Mouse (Mus musculus) gastrocnemius, postnatal 25 days (tissue): Measurements from ENCODE around the gene Fads1. TPM values are rescaled to one million over a fixed set of nuclear protein-coding genes. Genes with fewer than 3 reads are reported as not detected.

Experiments used
- DNase-seq: peaks from one replicate; pipeline ENCODE4 v3.0.0; 2022
- total RNA-seq, 2 experiments: library from RNA; stranded (reverse); gene quantifications; 1 replicate in 1 of 2; 2 replicates in 1 of 2; pipeline ENCODE4 v1.2.3; 2021

Gene Fads1
- total RNA-seq, 2 experiments from 2014 or later: 6.9 to 8.2 TPM

- no peak for DNase-seq
These were observed 5.7 kb upstream of the Fads1 start for GRCm38 (mm10) chr19:10176941-10177372.

- no peak for DNase-seq
These were observed 1.5 kb upstream of the Fads1 start for GRCm38 (mm10) chr19:10181225-10181624.

GRCm38 (mm10) chr19:10182142-10182541 is 546 bp upstream of the Fads1 start:
- no peak for DNase-seq

GRCm38 (mm10) chr19:10183299-10183983 is 753 bp downstream of the Fads1 start:
- peak; percentile 61 for DNase-seq

- no peak for DNase-seq
These were observed 1.4 kb downstream of the Fads1 start for GRCm38 (mm10) chr19:10184096-10184495.

- DNase-seq: no peak
These were observed 3.2 kb downstream of the Fads1 start for GRCm38 (mm10) chr19:10185876-10186275.

GRCm38 (mm10) chr19:10186569-10186968 is 3.9 kb downstream of the Fads1 start:
- no peak for DNase-seq

- DNase-seq: peak; percentile 48
These were observed 5.7 kb downstream of the Fads1 start for GRCm38 (mm10) chr19:10188281-10188811.

- no peak for DNase-seq
These were observed 6.3 kb downstream of the Fads1 start for GRCm38 (mm10) chr19:10189022-10189421.

- no peak for DNase-seq
These were observed 7.3 kb downstream of the Fads1 start for GRCm38 (mm10) chr19:10189940-10190339.

GRCm38 (mm10) chr19:10190796-10191195 is 8.1 kb downstream of the Fads1 start:
- DNase-seq: peak; percentile 44

- DNase-seq: peak; percentile 24
These were observed 8.6 kb downstream of the Fads1 start for GRCm38 (mm10) chr19:10191326-10191725.

- no peak for DNase-seq
These were observed 11.6 kb downstream of the Fads1 start for GRCm38 (mm10) chr19:10194337-10194736.

- peak; percentile 21 for DNase-seq
These were observed 12.6 kb downstream of the Fads1 start for GRCm38 (mm10) chr19:10195252-10195651.

- no peak for DNase-seq
These were observed 14.4 kb downstream of the Fads1 start for GRCm38 (mm10) chr19:10197130-10197529.

GRCm38 (mm10) chr19:10198286-10198685 is 15.6 kb downstream of the Fads1 start:
- no peak for DNase-seq

- DNase-seq: peak; percentile 54
These were observed 16.0 kb downstream of the Fads1 start for GRCm38 (mm10) chr19:10198723-10199122.

- DNase-seq: no peak
These were observed 20.6 kb downstream of the Fads1 start for GRCm38 (mm10) chr19:10203146-10203847.

- DNase-seq: peak; percentile 80
These were observed 21.3 kb downstream of the Fads1 start, which contains the start of the genes Tmem258 and Fen1 for GRCm38 (mm10) chr19:10203848-10204615. TSS of gene Tmem258 (plus strand) at chr19:10204014. TSS of gene Fen1 (minus strand) at chr19:10204169.

GRCm38 (mm10) chr19:10204616-10205001 is 21.9 kb downstream of the Fads1 start:
- DNase-seq: no peak

GRCm38 (mm10) chr19:10205051-10205450 is 22.4 kb downstream of the Fads1 start:
- DNase-seq: no peak

- no peak for DNase-seq
These were observed 26.2 kb downstream of the Fads1 start for GRCm38 (mm10) chr19:10208851-10209250.
